In the genomic region with DNA sequence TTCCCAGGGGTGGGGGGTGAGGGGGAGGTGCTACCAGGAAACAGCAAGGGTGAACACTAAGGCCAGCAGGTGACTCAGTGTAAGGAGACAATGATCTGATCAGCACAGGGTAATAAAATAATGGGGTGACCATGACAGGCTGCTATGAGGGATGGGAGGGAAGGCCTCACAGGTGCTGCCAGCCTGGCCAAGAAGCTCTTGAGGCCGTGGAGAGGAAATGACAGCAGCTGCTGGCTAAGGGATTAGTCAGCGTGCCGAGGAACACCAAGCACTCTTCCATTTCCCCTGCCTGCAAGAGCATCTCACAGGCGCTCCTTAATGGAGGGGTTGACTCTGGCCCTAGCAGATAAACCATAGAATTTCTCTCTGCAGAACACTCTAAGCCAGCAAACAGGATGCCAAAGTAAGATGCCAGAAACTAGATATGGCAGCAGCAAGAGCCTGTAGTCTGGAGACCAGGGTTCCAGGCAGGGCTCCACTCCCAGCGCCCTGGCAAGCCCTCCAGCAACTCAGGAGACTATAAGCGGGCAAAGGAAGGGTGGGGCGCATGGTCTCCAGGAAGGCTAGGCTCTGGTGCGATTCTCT, we compare ENCODE assay signal across 9 mouse cellular contexts. TPM values are rescaled to one million over a fixed set of nuclear protein-coding genes. Genes with fewer than 3 reads are reported as not detected.
DNase-seq lines count a peak whose midpoint lies in the region; ATAC-seq and TF ChIP-seq lines count a peak whose summit lies in the region.
"Had no signal": no experiment of that assay in that cellular context is flagged by ENCODE, and none has a peak within 500 bp of the region (broad histone marks: within the 10 kb centered on the region; RNA-seq: fewer than 3 reads in every experiment).

No protein-coding gene starts in this region.

- H3K4me1 ChIP-seq in embryonic facial prominence, embryonic 13.5 days = peaks cover 28% of the 10 kb centered on the region
- peaks cover 18% of the 10 kb centered on the region for H3K4me1 ChIP-seq in embryonic facial prominence, embryonic 10.5 days
- H3K4me1 ChIP-seq in intestine, postnatal 0 days (replicated peaks; ENCODE audit: control insufficient read depth, insufficient read depth, low read length) = peaks cover 5% of the 10 kb centered on the region; the same call in 1 of the 2 replicates
- peaks cover 4% of the 10 kb centered on the region; the same call in 1 of the 2 replicates for H3K4me1 ChIP-seq in stomach, embryonic 16.5 days (ENCODE audit: control insufficient read depth, insufficient read depth, low read length)

- no peak overlapping the region for H3K9ac ChIP-seq in embryonic facial prominence, embryonic 13.5 days
- no peak overlapping the region for H3K9ac ChIP-seq in intestine, postnatal 0 days (ENCODE audit: low read depth, low read length)
- no peak overlapping the region for H3K9ac ChIP-seq in stomach, embryonic 16.5 days (ENCODE audit: low read length)

- H3K9me3 ChIP-seq in embryonic facial prominence, embryonic 13.5 days = no peaks in the 10 kb centered on the region; the same call in 1 of the 2 replicates
- H3K9me3 ChIP-seq in embryonic facial prominence, embryonic 10.5 days = 0 out of 2 replicates have a peak, but pooled peaks cover 6% of the 10 kb centered on the region
- H3K9me3 ChIP-seq in intestine, postnatal 0 days (ENCODE audit: control insufficient read depth) = no peaks in the 10 kb centered on the region
- H3K9me3 ChIP-seq in stomach, embryonic 16.5 days (replicated peaks; ENCODE audit: control insufficient read depth, low read length) = peaks cover 6% of the 10 kb centered on the region; the same call in 1 of the 2 replicates

- no peak overlapping the region for H3K4me3 ChIP-seq in embryonic facial prominence, embryonic 13.5 days
- no peak overlapping the region for H3K4me3 ChIP-seq in embryonic facial prominence, embryonic 10.5 days
- H3K4me3 ChIP-seq in intestine, postnatal 0 days (ENCODE audit: low read depth, low read length) = no peak overlapping the region
- H3K4me3 ChIP-seq in stomach, embryonic 16.5 days (replicated peaks; ENCODE audit: low read length) = no peak overlapping the region

- WGBS in embryonic facial prominence, embryonic 13.5 days = 73% methylated on average over 8 of the region's 8 CpGs
- WGBS in embryonic facial prominence, embryonic 10.5 days = 75% methylated on average over 8 of the region's 8 CpGs
- 40% methylated on average over 8 of the region's 8 CpGs for WGBS in intestine, postnatal 0 days
- WGBS in stomach, embryonic 16.5 days = 58% methylated on average over 8 of the region's 8 CpGs

- peak overlapping the region; percentile 44; the same call in 1 of the 2 replicates for H3K27ac ChIP-seq in embryonic facial prominence, embryonic 13.5 days
- H3K27ac ChIP-seq in embryonic facial prominence, embryonic 10.5 days (replicated peaks) = no peak overlapping the region
- H3K27ac ChIP-seq in intestine, postnatal 0 days (ENCODE audit: low read depth, low read length) = no peak overlapping the region
- H3K27ac ChIP-seq in stomach, embryonic 16.5 days (ENCODE audit: low read length) = peak overlapping the region; percentile 40

- TF ChIP-seq CTCF in intestine, postnatal 0 days (IDR thresholded peaks at IDR 0.05; ENCODE audit: low read depth) = no peak

- H3K4me2 ChIP-seq in embryonic facial prominence, embryonic 13.5 days = no peak overlapping the region
- H3K4me2 ChIP-seq in intestine, postnatal 0 days (replicated peaks; ENCODE audit: low read depth) = no peak overlapping the region
- no peak overlapping the region for H3K4me2 ChIP-seq in stomach, embryonic 16.5 days (ENCODE audit: low read depth, low read length)

- DNase-seq in embryonic facial prominence, embryonic 10.5 days (ENCODE audit: low spot score) = no peak
- peak; percentile 67 for DNase-seq in 3T3-L1 (ENCODE audit: low read depth, low spot score)
- DNase-seq in cerebellum, postnatal 36 days = peak; percentile 59 to 61
- no peak for DNase-seq in layer of hippocampus, adult 11-12 months (ENCODE audit: low spot score)
- DNase-seq in natural killer cell, adult 2 months (ENCODE audit: low spot score in 2 of 2) = no peak

- H3K36me3 ChIP-seq in embryonic facial prominence, embryonic 13.5 days = no peaks in the 10 kb centered on the region
- no peaks in the 10 kb centered on the region for H3K36me3 ChIP-seq in embryonic facial prominence, embryonic 10.5 days (replicated peaks)
- no peaks in the 10 kb centered on the region for H3K36me3 ChIP-seq in intestine, postnatal 0 days (ENCODE audit: control insufficient read depth, insufficient read depth)
- H3K36me3 ChIP-seq in stomach, embryonic 16.5 days (ENCODE audit: control insufficient read depth, insufficient read depth, low read length) = no peaks in the 10 kb centered on the region

- no peaks in the 10 kb centered on the region for H3K27me3 ChIP-seq in embryonic facial prominence, embryonic 13.5 days
- no peaks in the 10 kb centered on the region for H3K27me3 ChIP-seq in embryonic facial prominence, embryonic 10.5 days (replicated peaks; ENCODE audit: low read depth, poor library complexity, severe bottlenecking)
- no peaks in the 10 kb centered on the region for H3K27me3 ChIP-seq in intestine, postnatal 0 days (replicated peaks; ENCODE audit: control insufficient read depth, insufficient read depth, low read length)
- H3K27me3 ChIP-seq in stomach, embryonic 16.5 days (ENCODE audit: control insufficient read depth, insufficient read depth, low read length) = no peaks in the 10 kb centered on the region
- H3K27me3 ChIP-seq: CH12.LX had no signal

- no peak for ATAC-seq in embryonic facial prominence, embryonic 13.5 days (ENCODE audit: insufficient number of reproducible peaks, insufficient read depth, low FRiP score, low TSS enrichment, low read depth)
- peak; percentile 49; the same call in 1 of the 2 replicates for ATAC-seq in intestine, postnatal 0 days
- ATAC-seq in stomach, embryonic 16.5 days (ENCODE audit: insufficient read depth, low FRiP score) = no peak; the same call in 1 of the 2 replicates

RNA-seq across cellular contexts. Expression of a gene that starts 58.9 kb away (rescaled TPM):
- polyA plus RNA-seq in embryonic facial prominence, embryonic 13.5 days (2015; fragmentation: Nextera tagmentation; extraction: Ambion mirVana) = 74.1 and 77.4 TPM in 2 replicates
- polyA plus RNA-seq in embryonic facial prominence, embryonic 10.5 days (2016; fragmentation: Nextera tagmentation; extraction: Ambion mirVana) = 30.7 and 36.8 TPM in 2 replicates
- 18.7 and 21.7 TPM in 2 replicates for polyA plus RNA-seq in intestine, postnatal 0 days (2015; fragmentation: Nextera tagmentation; extraction: Ambion mirVana)
- 33.7 and 33.9 TPM in 2 replicates for polyA plus RNA-seq in stomach, embryonic 16.5 days (2015; fragmentation: Nextera tagmentation; extraction: Ambion mirVana)

Comparison
In these comparisons a context has a peak if more than half of its experiments do, and no peak if none do; other contexts are left out.
1. H3K27ac ChIP-seq: peak in embryonic facial prominence, embryonic 13.5 days (single experiment) and stomach, embryonic 16.5 days (single experiment); none in embryonic facial prominence, embryonic 10.5 days (single experiment) and intestine, postnatal 0 days (single experiment).
2. DNase-seq: peak in 3T3-L1 (single experiment) and cerebellum, postnatal 36 days (2 of 2); none in embryonic facial prominence, embryonic 10.5 days (single experiment), layer of hippocampus, adult 11-12 months (single experiment) and natural killer cell, adult 2 months (0 of 2).